Mouse (Mus musculus): ENCODE data around the gene Atg2b.

Gene Atg2b

DNA sequence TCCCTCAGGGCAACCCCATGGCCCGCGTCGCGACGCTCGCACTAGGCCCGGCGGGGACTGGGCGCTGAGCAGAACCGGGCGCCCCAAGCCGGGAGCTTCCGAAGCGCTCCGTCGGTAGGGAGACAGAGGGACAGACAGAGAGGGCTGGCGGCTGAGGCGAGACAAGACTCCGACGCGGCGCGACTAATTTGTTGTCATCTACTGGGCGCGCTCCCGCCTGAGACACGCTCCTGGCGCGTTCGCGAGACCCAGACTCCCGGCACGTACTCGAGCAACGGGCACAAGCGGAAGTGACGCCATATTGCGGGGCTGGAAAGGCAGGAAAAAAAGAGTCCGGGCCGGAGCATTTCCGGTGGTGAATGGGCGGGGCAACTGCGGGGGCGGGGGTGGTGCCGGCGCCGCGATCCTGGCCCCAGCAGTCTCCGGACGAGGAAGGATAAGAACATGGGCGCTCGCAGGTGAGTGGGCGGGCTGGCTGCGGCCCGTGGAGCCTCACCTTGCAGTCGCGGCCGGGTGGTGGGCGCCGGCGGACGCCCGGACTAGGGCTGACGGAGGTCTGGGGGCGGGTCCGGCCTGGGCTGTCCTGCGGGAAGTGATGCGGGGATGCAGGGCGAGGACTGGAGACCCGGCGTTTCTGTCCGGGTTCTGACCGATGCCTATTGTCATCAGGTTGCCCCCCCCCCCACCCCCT is at the start of gene Atg2b:
TSS of gene Atg2b (minus strand) at position 211 of the 691 bp plus-strand sequence.
- peak; percentile 86 for ATAC-seq (ENCODE audit: insufficient number of reproducible peaks, low FRiP score, low TSS enrichment)

DNA sequence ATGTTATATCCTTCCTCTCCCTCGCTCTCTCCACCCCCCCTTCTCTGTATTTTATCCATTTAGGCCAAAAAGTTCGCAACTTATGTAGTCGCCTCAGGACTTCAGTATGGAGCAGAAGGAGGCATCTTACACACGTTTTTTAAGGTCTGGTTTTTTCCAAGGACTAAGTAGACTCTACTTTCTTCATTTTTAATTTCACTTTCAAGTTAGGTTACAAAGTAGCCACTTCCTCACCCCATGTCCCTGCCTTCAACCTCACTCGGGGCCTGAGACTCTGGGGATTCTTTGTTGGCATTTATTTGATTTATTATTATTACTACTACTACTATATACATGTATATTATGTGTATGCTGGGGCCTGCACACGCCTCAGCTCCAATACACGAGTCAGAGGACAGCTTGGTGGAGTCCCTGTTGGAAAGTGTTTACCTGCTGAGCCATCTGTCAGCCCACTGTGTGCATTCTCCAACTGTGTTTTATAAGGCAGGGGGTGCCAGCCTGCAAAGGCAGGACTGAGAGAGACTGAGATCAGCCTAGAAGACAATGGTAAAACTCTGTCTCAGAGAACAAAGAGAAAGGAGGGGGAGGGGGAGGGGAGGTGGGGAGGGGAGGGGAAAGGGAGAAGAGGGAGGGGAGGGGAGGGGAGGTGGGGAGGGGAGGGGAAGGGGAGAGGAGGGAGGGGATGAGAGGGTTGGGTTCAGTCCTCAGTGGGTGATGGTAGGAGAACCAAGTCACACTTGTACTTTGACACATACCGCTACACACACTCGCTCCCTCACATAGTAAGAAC is 48.6 kb upstream of the Atg2b start:
- ATAC-seq (ENCODE audit: insufficient number of reproducible peaks, low FRiP score, low TSS enrichment), result no peak

DNA sequence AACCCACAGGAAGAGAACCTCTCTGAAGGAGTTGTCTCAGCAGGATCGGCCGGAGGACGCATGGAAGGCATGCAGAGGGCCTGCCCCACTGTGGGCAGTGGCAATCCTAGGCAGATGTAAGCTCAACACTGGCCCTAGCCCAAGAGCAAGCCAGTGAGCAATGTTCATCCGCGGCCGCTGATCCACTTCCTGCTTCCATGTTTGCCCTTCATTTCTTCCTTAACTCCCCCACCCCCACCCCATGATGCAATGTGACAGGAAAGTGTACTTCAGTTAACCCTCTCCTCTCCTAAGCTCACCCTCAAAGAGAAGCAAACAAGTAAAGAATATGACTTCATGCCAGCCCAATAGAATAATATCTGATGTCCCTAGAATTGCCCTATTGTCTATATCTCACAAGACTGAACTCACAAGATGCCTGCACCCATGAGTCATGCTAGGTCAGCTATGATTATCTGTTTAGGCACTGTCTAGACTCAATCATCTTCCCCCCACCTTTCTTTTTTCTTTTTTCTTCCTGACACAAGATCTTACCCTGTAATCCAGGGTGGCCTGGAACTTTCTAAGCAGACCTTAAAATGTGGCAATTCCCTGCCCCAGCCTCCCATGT is 45.9 kb upstream of the Atg2b start:
- ATAC-seq (ENCODE audit: insufficient number of reproducible peaks, low FRiP score, low TSS enrichment), result no peak

DNA sequence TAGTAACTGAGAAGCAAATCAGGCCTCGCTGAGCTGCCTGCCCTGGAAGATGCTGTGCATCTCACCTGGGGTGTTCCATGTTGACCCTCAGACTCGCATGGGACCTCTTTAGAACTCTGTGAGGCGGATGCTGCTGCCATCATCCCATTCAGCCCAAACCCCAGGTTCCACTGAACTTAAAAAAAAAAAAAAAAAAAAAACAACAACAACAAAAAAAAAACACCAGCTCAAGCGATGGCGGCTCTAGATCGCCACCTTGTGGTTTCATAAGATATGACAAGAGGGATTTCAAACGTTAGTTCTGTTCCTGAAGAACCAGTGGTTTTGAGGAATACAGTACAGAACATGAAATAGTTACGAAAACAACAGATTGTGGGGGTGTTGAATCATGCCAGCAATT is 43.0 kb upstream of the Atg2b start:
- no peak for ATAC-seq (ENCODE audit: insufficient number of reproducible peaks, low FRiP score, low TSS enrichment)

DNA sequence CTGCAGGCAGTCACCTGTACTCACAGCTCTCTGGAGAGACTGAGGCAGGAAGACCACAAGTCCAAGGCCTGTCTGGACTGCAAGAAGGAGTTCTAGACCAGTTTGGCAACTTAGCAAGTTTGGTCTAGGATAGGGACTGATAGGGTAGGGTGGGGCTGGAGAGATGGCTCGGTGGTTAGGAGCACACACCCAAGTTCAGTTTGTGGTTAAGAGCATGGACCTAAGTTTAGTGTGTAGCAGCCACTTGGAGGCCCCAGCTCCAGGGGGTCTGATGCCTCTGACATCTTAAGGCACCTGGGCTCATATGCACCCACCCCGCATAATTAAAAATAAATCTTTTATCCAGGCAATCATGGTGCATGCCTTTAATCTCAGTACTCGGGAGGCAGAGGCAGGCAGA is 42.3 kb upstream of the Atg2b start:
- ATAC-seq (ENCODE audit: insufficient number of reproducible peaks, low FRiP score, low TSS enrichment), result no peak

DNA sequence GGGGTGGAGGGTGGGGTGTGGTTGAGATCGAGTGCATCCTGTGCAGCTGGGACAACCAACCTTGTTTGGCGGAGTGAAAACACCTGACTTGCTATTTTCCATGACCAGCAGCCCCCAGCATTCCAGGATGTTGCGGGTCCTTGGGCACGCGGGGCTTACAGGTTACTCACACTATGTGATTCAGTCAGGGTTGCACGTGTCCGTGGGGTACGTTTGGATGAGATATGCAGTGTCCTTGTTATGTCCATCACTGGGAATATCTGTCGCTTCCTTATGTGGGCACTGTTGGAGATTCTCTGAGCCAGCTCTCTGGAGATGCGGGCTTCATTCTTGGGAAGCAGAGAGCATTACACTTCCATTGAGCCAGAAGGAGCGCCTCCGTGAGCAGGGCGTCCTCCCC is 40.7 kb upstream of the Atg2b start:
- no peak for ATAC-seq (ENCODE audit: insufficient number of reproducible peaks, low FRiP score, low TSS enrichment)

DNA sequence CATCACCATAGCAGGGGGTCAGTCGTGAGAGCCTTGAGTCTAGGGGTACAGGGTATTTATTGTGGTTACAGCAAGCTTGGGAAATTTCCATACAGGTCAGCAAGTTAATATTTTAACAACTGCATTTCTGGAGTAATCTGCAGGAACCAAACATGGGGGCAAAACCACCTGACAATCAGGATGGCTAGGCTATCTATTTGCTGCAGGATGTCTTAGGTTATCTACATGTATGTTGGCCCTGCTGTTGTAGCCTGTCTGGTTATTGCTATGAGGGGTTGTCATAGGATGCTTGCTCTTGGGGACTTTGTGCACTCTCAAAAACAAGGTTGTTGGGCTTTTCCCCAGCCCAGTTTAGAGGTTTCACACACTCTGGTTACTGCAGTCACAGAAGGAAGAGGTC is 39.6 kb upstream of the Atg2b start:
- no peak for ATAC-seq (ENCODE audit: insufficient number of reproducible peaks, low FRiP score, low TSS enrichment)

DNA sequence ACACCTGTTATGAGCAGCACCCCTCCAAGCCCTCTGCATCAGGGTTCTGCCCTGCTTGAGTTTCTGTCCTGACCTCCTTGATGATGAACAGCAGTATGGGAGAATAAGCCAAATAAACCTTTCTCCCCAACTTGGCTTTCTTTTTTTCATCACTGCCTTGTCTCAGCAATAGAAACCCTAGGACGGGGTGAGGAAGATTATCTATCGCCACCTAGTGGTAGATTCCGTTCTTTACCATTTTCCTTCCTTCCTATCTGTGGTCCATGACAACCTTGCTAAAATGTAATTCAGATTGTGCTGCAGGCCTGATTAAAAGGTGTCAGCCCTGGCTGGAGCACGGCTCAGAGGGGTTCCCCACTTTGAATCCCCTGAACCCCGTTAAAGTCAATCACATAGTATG is 37.6 kb upstream of the Atg2b start:
- peak; percentile 53; the same call in 1 of the 2 replicates for ATAC-seq (ENCODE audit: insufficient number of reproducible peaks, low FRiP score, low TSS enrichment)

DNA sequence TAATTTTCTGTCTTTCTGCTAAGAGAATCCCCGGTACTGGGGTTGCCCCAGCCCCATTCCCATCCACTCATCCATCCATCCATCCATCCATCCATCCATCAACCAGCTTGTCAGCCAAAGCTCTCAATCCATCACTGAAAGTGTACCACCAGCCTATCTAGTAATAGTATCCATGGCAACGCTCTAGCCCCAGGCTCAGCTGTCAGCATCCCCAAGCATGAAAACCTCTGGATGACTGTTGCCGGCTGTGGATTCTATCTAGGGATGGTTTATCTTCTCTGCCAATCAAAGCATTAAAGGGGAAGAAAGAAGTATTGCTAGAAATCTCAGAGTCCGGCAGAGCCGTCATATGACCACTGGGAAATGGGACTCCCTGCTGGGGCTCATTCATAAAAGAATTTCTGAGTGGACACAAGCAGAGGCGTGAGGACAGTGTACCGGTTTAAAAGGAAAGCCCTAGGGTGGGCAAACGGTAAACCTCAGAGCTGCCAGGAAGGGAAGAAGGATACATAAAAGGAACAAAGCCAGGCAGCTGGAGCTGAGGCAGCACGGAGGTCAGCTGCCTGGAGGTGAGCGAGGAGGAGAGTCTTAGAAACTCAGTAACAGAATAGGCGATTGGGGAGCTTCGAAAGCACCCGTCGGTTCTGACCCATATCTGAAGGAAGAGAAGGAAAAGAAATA is 36.6 kb upstream of the Atg2b start:
- no peak for ATAC-seq (ENCODE audit: insufficient number of reproducible peaks, low FRiP score, low TSS enrichment)

DNA sequence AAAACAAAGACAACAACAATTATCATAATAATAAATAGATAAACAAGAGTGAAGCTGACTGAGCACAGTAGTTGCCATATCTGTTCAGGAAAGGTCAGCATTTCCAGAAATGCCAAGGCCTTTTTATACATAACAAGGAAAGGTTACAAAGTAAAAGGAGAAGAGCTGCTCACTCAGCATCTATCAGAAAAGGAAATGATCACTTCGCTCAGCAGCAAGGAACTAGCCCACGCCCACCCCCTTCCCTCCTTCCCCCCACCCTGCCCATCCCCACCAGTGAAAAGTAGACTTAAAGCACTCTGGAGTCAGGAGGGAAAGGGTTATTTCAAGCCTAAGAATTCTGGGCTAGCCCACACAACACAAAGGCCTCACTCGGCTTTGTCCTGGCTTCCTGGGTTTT is 35.2 kb upstream of the Atg2b start:
- ATAC-seq (ENCODE audit: insufficient number of reproducible peaks, low FRiP score, low TSS enrichment), result no peak

DNA sequence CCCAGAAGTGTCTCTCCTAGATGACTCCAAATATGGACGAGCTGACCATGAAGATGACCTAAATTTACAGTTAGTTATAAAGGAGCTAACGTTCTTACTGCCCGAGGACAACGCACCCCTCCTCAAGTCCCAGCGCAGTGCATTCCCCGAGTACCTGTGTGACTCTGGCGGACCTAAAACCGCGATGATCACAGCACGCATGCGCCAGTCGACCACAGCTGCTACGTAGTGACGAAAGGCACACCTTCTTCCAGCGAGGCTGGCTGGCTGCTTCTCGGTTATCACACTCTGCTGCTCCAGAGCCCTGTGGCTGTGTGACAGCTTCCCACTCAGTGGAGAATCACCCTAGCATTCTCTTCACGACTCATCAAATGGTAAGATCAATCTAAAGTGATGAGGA is 33.6 kb upstream of the Atg2b start:
- ATAC-seq (ENCODE audit: insufficient number of reproducible peaks, low FRiP score, low TSS enrichment), result no peak

DNA sequence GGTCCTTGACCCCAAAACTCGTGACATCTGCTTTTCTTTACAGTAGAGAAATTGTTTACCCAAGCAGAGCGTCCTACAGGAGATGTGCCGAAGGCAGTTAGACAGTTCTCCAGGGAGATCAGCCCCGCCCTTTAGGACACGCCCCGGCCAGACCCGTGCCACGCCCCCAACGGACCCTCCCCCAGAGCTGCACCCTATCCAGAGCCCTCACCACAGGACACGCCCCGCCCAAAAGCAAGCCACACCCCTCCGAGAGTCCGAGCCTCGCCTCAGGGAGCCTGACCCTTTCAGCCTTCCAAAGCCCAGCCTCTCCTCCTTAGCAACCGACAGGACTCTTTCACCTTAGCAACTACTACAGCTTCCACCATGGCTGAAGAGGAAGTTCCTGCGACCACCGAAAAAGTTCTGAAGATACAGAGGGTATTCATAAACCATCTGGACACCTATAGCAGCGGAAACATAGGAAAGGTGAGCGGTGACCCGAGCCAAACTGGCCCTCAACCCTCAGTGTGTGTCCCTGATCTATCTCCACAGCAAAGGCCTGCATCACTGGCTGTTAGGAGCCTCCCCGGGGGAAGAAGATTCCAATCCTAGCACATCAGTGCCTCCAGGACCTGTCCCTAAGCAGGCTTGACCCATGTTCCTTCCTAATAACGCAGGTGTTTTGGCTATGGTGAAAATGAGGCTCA is 20.9 kb upstream of the Atg2b start, which contains the start of gene Ak7:
TSS of gene Ak7 (plus strand) at position 178 of the 689 bp plus-strand sequence.
- ATAC-seq (ENCODE audit: insufficient number of reproducible peaks, low FRiP score, low TSS enrichment), result no peak

DNA sequence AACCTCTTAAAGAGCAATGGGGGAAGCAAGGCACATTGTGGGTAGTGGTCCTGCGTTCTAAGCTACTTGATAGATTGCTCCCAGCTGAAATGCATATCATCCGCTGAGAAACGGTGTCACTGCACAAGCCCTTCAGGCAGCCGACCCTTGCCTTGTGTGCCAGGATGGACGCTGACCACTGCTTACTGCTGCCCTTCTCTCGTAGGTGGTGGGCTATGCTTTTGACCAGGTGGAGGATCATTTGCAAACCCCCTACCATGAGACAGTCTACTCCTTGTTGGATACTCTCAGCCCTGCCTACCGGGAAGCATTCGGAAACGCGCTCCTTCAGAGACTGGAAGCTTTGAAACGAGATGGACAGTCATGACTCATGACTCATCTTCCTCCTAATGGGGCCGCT is 15.4 kb upstream of the Atg2b start:
- no peak for ATAC-seq (ENCODE audit: insufficient number of reproducible peaks, low FRiP score, low TSS enrichment)

DNA sequence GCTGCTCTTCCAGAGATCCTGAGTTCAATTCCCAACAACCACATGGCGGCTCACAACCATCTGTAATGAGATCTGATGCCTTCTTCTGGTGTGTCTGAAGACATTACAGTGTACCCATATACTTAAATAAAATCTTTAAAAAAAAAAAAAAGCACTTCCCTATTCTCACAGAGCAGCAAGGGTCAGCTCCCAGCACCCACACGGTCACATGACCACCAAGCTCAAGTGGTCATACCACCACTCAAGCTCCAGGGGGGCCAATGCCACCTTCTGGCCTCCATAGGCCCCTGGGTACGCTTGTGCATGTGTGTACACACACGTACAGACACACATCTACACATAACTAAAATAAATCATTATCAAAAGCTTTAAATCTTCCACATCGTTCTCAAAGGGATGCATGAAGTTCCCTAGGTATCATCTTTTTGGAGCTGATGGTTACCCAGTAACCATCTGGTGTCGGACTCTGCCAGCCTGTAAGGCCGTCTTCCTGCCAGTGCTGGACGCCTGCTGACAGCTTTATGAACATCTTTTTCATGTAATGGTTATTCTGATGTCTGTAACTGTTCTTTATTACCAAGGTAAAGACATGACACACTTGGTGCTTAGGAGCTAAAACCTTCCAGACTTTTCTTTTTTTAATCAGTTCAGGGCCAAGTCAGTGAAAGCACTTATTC is 12.2 kb upstream of the Atg2b start:
- no peak for ATAC-seq (ENCODE audit: insufficient number of reproducible peaks, low FRiP score, low TSS enrichment)

DNA sequence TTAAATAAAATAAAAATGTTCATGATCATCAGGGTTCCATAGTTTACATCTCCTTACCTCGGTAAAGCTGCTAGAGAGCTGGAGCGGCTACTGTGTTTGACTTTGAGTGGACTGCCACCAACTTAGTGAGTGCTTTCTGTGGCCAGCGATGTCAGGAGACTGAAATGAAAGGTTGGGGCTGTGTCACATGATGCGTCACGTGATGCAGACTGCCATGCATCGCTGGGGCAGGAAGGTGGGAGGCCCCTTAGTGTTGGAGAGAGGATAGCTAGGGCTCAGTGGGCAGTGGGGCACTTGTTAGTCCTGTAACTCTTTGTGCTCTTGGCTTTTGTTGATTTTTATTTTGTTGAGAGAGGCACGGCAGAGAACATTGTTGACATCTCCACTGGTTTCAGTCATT is 10.8 kb upstream of the Atg2b start:
- no peak for ATAC-seq (ENCODE audit: insufficient number of reproducible peaks, low FRiP score, low TSS enrichment)

DNA sequence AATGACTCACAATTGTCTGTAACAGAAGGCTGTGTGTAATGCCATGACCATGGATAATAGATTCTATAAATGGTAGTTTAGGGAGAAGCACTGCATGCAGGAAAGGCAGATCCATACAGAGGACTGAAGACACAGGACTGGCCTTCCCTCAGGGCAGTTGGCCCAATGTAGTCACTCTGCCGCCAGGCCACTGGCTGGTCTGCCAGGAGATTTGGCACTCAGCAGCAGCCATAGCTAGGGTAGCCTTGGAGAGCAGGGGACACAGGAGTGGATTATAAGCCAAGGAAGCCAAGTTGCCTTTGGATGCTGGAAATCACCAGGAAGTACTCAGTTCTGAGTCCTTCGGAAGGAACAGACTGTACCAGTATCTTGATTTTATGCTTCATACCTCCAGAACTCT is 9.0 kb upstream of the Atg2b start:
- ATAC-seq (ENCODE audit: insufficient number of reproducible peaks, low FRiP score, low TSS enrichment), result no peak

DNA sequence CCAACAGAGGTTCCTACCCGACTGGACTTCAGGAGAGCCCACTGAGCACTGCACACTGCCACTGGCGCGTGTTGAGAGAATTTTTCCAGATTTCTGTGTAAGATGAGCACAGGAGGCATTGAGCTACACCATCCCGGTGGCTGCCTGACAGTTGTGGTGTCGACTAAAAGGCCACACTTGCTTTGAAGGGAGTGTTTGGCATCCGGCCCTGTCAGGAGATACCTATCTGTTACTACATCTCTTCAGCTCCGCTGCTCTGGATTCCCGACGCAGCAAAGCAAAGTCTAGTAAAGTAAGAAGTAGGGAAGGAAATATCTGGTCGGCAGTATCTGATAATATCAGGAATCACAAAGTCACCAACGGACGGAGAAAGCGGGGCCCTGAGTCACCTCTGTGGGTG is 4.4 kb upstream of the Atg2b start:
- no peak for ATAC-seq (ENCODE audit: insufficient number of reproducible peaks, low FRiP score, low TSS enrichment)

DNA sequence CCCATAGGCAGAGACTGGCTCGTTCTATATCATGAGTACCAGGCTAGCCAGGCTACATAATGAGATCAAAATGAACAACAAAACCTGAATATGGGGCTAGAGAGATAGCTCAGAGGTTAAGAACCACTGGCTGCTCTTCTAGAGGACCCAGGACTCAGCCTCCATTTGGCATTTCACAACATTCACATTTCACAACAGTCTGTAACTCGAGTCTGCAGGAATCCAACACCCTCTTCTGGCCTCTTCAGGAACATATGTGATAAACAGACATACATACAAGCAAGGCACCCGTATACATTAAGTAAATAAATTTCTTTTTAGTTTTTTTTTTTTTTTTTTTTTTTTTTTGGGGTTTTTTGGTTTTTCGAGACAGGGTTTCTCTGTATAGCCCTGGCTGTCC is 3.5 kb upstream of the Atg2b start:
- no peak for ATAC-seq (ENCODE audit: insufficient number of reproducible peaks, low FRiP score, low TSS enrichment)

DNA sequence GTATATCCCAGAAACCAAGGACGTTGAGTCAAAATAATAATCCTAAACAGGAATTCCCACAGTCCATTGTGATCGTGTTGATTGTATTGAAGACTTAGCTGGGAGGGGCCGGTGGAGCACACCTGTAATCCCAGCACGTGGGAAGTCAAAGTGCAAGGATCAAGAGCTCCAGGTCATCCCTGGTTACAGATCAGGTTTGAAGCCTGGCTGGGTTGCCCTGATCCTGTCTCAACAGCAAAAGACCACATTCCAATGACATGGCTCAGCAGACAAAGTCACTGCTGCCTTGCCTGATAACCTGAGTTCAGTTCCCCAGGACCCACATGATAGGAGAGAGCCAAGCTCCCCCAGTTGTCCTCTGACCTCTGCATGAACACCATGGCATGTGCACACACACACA is 2.4 kb upstream of the Atg2b start:
- no peak for ATAC-seq (ENCODE audit: insufficient number of reproducible peaks, low FRiP score, low TSS enrichment)

DNA sequence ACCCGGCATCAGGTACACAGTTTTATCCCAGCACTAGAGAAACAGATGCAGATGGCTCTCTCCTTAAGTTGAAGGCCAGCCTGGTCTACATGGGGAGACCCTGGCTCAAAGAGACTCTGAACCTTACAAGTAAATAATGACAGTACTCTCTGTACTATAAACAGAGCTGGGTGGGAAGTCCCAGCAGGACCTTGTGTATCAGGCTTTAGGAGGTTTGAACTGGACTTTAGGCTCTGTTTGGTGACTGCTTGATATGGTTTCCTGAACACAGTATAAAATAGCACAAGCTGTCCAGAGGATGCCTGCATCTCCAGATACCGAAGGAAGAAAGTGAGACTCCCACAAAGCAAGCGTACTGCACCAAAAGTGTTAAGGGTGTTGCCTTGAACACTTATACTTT is 1.8 kb upstream of the Atg2b start:
- ATAC-seq (ENCODE audit: insufficient number of reproducible peaks, low FRiP score, low TSS enrichment), result no peak
